Mouse (Mus musculus) heart, postnatal 14 days (tissue): ENCODE results near the gene Yaf2. TPM values are rescaled to one million over a fixed set of nuclear protein-coding genes. Genes with fewer than 3 reads are reported as not detected.
"Not testable (repeated sequence)": the region's sequence is repeated elsewhere in the genome, so short reads cannot be mapped to it uniquely, and the experiment has no call there.

Source experiments
- DNase-seq, 2 experiments: peaks; one replicate each; pipeline ENCODE4 v3.0.0; 2021 to 2022
- intact Hi-C: fragments of 180-260 bp; cut with DNase I; formaldehyde crosslinking; loops from one replicate; pipeline ENCODE4 v1.15.1; 2025
- total RNA-seq, 2 experiments: library from RNA; stranded (reverse); gene quantifications; 2 replicates each; pipeline ENCODE4 v1.2.3; 2021

Yaf2 gene
- total RNA-seq, 2 experiments from 2014 or later: 20.0 to 21.4 TPM

GRCm38 (mm10) chr15:93262818-93263217 lies 73.9 kb downstream of the Yaf2 start:
- peak in 1 of 2 experiments; percentile 16 for DNase-seq
- intact Hi-C loops: loop anchor here (5.0 kb wide), 1 partner anchor 949 kb away; no protein-coding TSS in a partner anchor

DNA sequence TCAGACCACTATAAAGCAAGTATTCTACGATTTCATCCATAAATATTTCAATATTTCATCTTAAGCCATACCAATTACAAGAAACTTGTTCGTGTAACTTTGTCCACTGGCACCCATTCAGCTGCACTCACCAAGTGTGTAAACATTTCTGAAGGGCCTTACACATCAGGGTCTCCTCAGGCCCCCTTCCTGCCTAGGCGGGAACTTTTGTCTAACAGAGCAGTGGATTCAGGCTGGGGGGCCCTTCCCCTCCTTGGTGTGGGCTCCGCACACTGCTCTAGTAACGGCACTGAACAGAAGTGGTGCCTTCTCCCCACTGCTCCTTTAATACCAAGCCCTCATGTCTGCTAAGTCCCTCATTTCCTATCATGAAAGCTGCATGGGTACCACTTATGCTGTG lies 74.5 kb downstream of the Yaf2 start:
- intact Hi-C loops: loop anchor here (5.0 kb wide), 1 partner anchor 950 kb away; no protein-coding TSS in a partner anchor

GRCm38 (mm10) chr15:93259933-93260332 lies 76.8 kb downstream of the Yaf2 start:
- intact Hi-C loops: loop anchor here (5.0 kb wide), 1 partner anchor 952 kb away; no protein-coding TSS in a partner anchor
- no peak for DNase-seq

More for the DNA sequence above, 74.5 kb downstream of the Yaf2 start:
- no peak for DNase-seq

GRCm38 (mm10) chr15:93255295-93255694 lies 81.4 kb downstream of the Yaf2 start:
- intact Hi-C loops: no loop called here
- no peak for DNase-seq

DNA sequence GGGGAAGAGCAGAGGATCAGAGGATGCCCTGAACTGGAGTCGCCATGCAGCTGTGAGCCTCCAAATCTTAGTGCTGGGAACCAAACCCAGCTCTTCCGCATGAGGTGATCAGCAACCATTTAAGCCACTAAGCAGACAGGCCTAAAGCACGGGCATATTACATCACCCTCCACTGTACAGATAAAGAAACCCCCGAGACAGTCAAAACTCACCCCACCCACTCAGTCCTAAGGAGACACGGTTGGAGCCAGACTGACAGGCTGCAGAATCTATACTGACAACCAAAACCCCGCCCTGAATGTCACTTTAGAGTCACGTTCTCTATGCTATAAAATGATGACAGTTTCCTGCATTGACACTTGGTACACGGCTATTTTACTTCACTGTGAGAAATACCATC lies 83.6 kb downstream of the Yaf2 start:
- DNase-seq: no peak
- intact Hi-C loops: no loop called here

DNA sequence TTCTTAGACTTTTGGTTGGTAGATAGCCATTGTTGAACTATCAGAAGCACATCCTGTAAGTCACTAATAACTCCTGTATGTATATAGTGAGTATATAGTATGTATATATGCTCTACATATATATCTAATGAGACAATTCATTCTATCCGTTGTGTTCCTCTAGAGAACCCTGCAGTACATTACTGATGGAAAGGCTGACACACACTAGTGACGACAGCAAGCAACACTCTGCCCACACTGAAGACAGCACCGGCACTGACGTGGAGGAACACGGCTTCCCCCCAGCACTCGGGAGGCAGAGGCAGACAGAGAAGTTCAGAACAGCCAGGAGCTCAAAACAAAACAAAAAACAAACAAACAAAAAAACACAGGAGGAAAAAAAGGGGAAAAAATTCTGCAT lies 84.3 kb downstream of the Yaf2 start:
- DNase-seq: no peak
- intact Hi-C loops: no loop called here

GRCm38 (mm10) chr15:93251553-93252250 lies 85.0 kb downstream of the Yaf2 start:
- intact Hi-C loops: no loop called here

DNA sequence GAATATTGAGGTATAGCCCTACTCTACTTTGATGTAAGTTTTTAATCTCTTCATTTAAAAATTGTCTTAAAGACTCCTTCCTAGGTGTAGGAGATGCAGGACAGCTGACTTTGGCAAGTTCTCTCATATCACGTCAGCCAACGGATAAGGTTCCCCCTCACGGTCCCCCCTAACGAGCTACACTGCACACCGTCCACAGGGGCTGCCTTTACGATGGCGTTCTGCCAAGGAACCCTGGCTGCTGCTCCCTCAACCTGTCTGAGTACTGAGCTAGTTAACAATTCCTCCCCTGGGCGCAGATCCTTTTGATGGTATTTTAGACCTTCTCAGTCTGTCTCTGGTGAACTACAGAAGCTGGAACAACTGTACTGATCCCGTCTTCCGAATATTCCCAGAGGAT lies 93.5 kb downstream of the Yaf2 start:
- DNase-seq: no peak
- intact Hi-C loops: no loop called here

More at GRCm38 (mm10) chr15:93251553-93252250, 85.0 kb downstream of the Yaf2 start:
- DNase-seq: peak; percentile 22 to 28

- intact Hi-C loops: not testable (repeated sequence)
- DNase-seq: peak; percentile 25 to 48
Observed at GRCm38 (mm10) chr15:93236456-93236855, 100.3 kb downstream of the Yaf2 start.

Other genes with a start within 250 kb of the Yaf2 start
- 10 to 100 TPM; 12.1 to 13.1 TPM for gene Gxylt1, start 61.8 kb downstream of the Yaf2 start, total RNA-seq
- gene Zcrb1, start 61.4 kb upstream of the Yaf2 start, total RNA-seq: 10 to 100 TPM; 69.5 to 72.8 TPM
- 10 to 100 TPM; 20.3 to 21.6 TPM for gene Pphln1, start 61.4 kb upstream of the Yaf2 start, total RNA-seq